Mouse (Mus musculus): ENCODE data around the gene Mei4. TPM values are rescaled to one million over a fixed set of nuclear protein-coding genes. Genes with fewer than 3 reads are reported as not detected.

Mei4 gene
- not detected in 2 replicates for polyA plus RNA-seq (2012; rRNA removed)

DNA sequence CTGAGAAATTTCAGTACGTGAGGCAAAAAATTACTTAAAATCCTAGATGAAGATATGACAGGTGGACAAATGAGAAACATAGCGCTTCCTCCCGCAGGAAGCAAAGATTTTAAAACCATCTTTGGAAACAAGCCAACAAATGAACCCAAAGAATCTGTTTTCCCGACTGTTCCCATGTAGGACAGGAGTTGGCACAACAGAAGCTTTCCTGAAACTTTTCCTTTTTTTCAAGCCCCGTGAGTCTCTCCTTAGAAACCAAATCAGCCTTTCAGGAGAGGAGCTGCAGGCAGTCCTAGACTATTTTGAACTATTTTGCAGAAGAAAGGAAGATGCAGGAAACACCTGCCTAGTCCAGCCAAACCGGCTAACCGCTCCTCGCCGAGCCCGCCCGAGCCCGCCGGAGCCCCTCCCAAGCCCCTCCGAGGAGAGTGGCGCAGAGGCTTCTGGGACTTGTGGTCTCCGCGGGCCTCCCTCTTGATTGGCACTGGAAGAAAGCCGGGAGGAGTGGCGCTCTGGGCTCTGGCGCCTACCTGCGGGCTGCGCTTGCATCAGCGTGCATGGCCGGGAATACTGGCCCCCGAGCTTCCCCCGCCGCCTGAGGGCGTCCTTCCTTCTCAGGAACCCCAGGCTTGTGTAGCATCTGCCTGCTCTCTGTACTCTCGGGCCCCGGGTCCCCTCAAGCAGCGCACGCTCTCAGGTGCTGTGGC lies at the start of gene Mei4:
Mei4 (plus strand) TSS at position 490 of the 707 bp plus-strand sequence.
- WGBS, result 3% methylated on average over 32 of the region's 32 CpGs
- no peak for DNase-seq (ENCODE audit: low read depth, low spot score)

DNA sequence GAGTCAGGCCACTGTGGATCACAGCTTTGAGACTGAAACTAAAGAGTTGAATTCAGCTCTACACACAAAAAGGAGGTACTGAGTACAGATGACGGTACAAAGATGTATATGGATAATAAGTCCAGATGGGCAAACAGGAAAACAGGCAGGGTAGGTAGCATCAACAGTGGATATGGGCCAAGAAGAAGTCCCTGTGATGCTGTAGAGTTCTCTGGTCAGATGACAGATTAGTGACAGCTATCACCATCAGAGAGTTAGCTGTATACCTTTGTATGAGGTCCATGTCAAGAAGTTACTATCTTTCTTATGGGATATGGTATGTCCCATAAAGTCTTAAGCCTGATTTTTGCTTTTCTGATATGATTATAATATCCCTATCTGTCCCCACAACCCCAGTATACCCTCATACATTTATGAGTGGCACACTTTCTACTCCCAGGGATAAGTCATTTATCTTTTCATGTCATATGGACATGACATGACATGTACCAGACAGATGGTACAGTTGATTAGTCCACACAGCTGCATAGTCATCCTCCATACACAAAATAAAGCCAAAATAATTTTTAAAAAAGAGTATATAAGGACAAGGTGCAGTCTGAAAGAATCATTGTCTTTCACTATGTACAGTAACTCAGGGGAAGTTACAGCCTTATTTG lies 43.6 kb upstream of the Mei4 start:
- no peak for DNase-seq (ENCODE audit: low read depth, low spot score)
- WGBS, result 84% methylated on average over 1 of the region's 1 CpGs

DNA sequence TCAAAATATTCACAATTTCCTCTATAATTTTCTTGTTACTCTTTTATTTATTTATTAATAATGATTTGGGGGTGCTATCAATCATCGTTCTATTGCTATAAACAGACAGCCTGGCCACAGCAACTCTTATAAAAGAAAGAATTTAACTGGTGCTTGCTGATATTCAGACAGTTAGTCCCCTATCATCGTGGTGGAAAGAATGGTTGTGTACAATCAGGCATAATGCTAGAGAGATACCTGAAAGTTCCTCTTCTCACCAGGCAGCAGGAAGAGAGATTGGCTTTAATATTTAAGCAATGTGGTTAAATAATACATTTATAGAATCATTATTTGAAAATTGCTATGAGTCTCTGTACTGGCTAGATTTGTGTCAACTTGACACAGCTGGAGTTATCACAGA lies 35.9 kb upstream of the Mei4 start:
- no peak for DNase-seq (ENCODE audit: low read depth, low spot score)
- WGBS, result 80% methylated on average over 2 of the region's 2 CpGs

DNA sequence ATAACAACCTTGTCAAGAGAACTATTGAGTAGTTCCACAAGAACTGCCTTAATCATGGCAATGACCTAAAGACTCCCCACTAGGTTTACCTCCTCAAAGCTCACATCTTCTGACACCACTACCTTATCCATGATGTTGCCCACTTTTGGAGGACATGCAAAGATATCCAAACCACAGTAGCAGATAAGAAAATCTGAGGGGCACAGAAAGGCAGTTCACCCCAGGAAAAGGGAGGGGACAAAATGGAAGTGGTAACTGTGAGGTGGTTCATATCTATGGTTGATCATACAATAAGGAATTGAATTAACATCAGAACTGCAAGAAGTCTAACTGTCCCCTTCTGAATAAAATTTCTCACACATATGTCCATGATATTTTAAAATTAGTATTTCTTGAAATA lies 29.4 kb upstream of the Mei4 start:
- no peak for DNase-seq (ENCODE audit: low read depth, low spot score)

DNA sequence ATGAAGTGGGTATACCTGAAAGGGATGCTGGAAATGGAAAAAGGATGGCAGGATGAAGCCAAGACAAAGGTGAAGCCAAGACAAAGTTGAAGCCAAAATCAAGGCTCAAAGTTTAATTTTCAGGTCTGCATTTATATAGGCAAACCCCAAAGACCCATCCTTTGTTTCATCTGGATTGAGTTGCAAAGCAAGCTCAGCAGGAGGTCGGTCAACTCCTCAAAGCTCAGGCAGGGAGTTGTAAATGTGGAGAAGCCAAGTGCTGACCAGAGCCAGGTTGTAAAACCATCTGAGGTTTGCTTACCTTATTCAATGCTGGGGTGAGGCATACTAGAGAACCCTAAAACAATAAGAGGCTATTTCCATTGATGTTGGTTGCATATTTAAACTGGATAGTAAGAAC lies 4.6 kb upstream of the Mei4 start:
- WGBS, result 19% methylated on average over 1 of the region's 1 CpGs
- DNase-seq (ENCODE audit: low read depth, low spot score), result no peak

DNA sequence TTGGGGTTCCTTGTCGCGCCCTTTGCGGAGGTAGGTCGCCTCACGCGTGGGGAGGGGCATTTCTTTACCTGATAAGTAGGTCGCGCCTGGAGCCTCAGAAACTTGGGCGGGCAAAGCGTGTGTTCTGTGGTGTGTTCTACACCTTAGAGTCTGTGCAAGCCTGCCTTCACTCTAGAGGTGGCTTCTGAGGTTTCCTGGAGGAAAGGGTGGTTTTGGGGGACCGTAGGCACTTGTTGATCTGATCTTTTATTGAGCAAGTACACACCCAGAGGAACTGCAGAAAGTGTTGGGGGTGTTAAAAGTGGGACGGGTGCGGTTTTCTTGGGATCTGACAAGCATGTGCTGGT lies 391 bp downstream of the Mei4 start:
- 11% methylated on average over 13 of the region's 13 CpGs for WGBS
- DNase-seq (ENCODE audit: low read depth, low spot score), result no peak

DNA sequence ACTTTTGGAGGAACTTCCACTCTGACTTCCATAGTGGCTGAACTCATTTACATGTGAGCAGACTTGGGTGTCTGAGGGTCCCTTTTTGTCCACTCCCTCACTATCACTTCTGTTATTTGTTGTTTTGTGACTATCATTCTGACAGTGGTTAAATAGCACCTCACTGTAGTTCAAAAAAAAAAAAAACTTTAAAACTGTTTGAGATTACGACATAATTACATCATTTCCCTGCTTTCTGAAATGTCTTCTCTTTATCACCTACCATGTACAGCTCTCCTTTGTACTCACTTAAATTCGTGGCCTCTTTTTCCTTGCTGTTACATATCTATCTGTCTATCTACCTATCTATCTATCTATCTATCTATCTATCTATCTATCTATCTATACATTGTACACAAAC lies 2.6 kb downstream of the Mei4 start:
- no peak for DNase-seq (ENCODE audit: low read depth, low spot score)
- WGBS, result 52% methylated on average over 2 of the region's 2 CpGs

DNA sequence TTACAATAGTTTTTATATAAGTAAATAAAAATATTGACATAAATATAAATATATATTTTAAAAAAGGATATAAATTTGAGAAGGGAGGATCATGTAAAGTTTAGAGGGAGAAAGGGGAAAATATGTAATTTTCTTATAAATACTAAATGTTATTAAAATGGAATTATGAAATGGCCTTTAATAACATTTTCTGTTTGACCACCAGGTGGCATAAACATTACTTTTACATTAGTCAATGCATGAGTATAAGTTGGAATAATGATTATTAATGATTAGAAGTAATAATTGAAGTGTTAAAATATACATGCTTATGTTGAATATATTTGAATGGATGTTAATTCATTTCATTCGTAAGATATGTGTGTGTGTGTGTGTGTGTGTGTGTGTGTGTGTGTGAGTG lies 58.0 kb downstream of the Mei4 start:
- WGBS, result 82% methylated on average over 1 of the region's 1 CpGs
- DNase-seq (ENCODE audit: low read depth, low spot score), result no peak

DNA sequence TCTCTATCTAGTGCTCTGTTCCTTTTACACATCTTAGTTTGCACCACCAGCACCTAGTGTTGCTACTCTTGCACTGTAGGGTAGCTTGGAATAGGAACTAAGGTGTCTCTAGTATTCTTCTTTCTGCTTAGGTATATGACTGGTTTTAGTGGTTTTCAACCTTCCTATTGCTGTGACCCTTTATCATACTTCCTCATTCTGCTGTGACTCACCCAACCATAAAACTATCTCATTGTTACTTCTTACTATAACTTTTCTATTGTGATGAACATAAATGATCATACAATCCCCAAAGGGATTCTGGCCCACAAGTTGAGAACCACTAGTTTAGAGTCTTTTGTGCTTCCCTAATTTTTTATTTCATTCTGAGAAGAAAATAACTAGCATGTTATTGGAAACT lies 61.3 kb downstream of the Mei4 start:
- no peak for DNase-seq (ENCODE audit: low read depth, low spot score)

DNA sequence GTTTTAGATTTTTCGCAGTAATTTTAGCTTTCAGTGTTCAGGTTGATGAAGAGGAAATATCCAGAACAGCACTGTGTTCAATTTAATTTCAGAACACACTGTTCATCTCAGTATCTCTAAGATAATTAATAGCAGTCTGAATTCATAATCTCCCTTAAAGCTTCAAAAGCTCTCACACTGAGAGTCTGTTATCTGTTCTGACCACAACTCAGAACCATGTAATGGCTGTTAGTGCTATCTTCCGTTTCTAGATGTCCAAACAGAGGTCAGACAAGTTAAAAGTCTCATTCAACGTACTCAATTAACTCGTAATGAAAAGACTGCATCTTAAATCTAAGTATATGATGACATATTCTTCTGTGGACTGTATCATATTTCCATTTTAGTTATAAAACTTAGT lies 77.1 kb downstream of the Mei4 start:
- DNase-seq (ENCODE audit: low read depth, low spot score), result no peak
- WGBS, result 78% methylated on average over 4 of the region's 4 CpGs

DNA sequence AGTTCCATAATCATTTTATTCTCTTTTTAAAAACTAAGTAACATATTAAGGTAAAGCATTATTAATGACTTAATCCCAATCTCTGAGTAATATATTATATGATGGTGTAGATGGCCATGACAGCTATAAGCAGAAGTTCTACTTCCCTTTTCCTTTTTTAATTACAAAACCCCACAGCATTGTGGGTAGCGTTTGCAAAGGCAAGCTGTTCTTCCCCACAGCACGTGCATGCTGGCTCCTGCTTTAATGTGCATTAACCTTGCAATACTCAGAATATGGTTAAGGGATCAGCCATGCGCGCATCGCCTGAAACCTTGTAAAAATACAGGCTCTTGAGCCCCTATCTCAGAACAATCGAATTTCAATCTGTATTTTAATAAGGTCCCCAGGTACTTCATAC lies 82.2 kb downstream of the Mei4 start:
- WGBS, result 81% methylated on average over 6 of the region's 6 CpGs

DNA sequence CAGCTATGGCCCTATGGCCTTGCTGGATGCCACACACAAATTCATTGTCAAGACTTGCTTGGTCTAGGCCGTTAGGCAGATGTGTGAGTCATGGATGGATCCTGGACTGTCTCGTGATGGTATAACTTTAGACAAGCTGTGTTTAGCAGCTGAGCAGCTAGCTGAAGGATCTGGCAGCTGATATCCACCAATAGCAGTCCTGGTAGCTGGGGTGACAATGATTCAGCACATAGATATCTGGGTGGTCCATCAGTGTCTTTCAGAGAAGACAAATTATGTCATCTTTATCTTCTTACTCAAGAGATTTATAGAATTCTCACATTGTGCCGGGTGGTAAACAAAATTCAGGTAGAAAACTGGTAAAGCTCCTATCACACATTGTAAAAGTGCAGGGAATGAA lies 93.4 kb downstream of the Mei4 start:
- 60% methylated on average over 3 of the region's 3 CpGs for whole genome bisulfite sequencing

More for the DNA sequence above, 82.2 kb downstream of the Mei4 start:
- no peak for DNase-seq (ENCODE audit: low read depth, low spot score)

DNA sequence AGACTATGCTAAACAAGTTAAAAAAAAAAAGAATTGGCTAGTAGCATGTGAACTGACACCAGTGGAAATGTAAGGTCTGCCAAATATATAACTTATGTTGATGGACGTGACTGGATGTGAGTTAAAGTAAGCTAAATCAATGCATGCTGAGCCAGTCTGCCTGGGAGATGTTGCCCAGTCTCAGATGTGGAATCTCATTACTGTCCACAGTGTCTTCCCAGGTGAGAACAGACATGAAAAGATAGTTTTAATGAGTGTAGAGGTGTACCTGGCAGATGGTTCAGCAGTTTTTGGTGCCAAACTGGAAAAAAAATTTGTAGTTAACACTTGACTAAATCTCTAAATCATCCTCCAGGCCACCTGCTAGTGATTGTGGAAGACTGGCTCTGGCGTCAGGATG lies 94.4 kb downstream of the Mei4 start:
- no peak for DNase-seq (ENCODE audit: low read depth, low spot score)
- 68% methylated on average over 2 of the region's 2 CpGs for WGBS

More for the DNA sequence above, 93.4 kb downstream of the Mei4 start:
- DNase-seq (ENCODE audit: low read depth, low spot score), result no peak

DNA sequence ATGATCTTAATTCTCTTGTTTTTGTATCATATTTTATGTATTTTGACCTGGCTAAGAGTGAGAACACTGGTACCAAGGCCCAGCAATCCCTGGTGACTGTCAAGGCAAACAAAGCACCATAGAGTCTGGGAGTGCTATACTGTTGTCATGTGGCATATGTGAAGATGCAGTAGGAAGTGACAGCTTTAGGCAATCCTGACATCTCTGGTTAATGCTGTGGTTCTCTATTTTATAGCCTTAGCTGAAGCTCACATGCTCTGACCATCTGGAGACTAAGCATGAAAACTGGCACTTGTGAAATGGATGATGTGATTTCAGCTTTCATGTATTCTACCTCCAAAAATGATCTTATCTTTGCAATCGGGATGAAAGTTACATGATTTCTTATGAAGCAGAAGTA lies 103.3 kb downstream of the Mei4 start:
- no peak for DNase-seq (ENCODE audit: low read depth, low spot score)
- WGBS, result 81% methylated on average over 1 of the region's 1 CpGs

DNA sequence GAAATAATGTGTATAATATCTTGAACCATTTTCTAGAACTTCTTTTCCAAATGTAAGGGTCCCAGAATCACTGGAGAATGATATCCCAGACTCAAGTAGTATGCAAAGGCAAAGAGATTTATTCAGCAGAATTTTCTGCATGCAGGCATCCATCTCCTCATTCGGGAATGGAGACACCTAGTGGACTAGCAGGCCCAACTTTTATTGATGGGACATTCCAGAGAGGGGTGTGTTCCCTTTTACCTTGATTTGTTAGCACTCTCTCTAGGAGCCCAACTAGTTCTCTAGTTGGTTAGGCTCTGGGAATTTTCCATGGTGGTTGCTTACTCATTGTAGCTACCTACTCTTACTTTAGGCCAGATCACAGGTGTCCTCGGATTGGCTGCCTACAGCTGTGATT lies 105.5 kb downstream of the Mei4 start:
- WGBS, result 40% methylated on average over 2 of the region's 2 CpGs
- DNase-seq (ENCODE audit: low read depth, low spot score), result no peak

DNA sequence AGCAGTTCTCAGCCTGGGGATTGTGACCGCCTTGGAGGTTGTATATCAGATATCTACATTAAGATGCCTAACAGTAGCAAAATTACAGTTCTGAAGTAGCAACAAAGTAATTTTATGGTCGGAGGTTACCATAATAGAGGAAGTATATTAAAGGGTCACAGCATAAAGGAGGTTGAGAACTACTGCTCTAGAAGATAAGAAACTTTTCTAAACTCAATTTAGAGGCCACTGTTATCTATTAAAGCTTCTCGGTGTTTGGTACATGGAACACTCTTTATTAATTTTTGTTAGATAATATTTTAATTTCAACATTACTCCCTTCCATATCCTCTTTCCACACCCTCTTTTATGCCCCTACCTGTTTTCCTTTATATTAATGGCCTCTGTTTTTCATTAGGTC lies 119.0 kb downstream of the Mei4 start:
- DNase-seq (ENCODE audit: low read depth, low spot score), result no peak
- WGBS, result 91% methylated on average over 3 of the region's 3 CpGs

DNA sequence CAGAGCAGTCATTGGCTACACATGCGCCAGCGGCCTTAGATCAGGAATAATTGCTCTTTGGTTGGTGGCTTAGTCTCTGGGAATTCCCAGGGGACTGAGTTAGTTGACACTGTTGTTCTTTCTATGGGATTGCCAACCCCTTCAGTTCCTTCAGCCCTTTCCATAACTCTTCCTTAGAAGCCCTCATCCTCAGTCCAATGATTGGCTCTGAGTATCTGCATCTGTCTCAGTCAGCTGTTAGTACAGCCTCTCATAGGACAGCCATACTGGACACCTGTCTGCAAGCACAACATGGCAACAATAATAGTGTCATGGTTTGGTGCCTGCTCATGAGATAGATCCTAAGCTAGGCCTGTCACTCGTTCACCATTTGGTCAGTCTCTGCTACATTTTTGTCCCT lies 149.5 kb downstream of the Mei4 start:
- 69% methylated on average over 3 of the region's 3 CpGs for WGBS
- DNase-seq (ENCODE audit: low read depth, low spot score), result no peak

DNA sequence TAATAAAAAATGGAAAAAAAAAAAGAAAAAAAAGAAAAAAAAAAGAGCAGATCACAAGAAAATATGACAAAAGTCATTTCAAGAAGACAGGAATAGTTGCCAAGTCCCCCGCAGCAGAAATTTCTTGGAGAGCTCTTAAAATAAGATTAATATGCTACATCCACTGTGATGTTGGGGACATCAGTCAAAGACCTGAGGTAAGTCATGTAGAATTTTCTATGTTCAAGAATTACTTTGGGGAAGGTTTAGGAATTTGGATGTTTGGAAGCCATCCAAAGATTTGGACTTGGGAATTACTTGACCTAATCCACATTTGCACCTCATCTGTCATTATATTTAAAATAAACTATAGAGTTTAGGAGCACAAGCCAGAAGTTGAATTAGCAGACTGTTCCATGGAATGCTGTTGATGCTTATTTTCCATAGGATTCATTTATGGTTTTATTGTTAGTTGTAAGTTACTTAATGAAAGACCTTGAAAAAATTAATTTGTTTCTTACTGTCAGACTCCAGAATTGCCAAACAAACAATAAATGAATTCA lies 179.1 kb downstream of the Mei4 start:
- WGBS, result 89% methylated on average over 1 of the region's 1 CpGs
- DNase-seq (ENCODE audit: low read depth, low spot score), result no peak

DNA sequence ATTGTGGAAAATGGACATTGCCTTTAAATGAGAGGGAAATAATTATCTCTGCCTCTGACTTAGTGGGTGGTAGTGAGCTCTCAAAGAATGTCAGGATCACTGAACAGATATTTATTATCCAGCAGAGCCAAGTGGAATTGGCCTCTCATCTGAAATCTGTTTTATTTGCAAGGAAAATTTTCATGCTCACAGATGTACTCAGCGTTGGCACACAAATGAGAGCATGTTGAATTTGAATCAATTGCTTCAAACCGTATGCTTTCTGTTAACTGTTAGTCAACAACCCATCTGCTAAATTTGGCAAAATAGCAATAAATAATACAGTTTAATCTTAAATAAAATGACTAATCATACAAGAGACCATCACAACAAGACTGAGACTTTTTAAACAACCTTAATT lies 181.0 kb downstream of the Mei4 start:
- no peak for DNase-seq (ENCODE audit: low read depth, low spot score)
- 73% methylated on average over 2 of the region's 2 CpGs for WGBS

DNA sequence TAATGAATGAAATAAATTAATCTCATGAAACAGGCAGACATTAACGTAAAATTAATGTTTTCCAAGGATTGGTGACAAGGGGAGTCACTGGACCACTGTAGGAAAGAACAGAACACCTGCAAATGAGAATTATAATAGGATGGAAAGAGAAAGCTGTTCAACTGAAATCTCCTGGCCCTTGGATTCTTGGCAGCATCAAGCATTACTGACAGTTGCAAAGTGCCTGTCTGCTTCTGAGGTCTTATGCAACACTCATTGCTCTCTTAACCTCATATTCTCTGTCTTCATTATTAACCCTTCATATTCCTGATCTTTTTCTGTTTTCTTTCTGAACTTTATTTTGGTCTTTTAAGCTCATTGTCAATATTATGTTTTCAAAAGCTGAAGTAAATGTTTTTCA lies 210.4 kb downstream of the Mei4 start:
- no peak for DNase-seq (ENCODE audit: low read depth, low spot score)
- 43% methylated on average over 1 of the region's 1 CpGs for WGBS

DNA sequence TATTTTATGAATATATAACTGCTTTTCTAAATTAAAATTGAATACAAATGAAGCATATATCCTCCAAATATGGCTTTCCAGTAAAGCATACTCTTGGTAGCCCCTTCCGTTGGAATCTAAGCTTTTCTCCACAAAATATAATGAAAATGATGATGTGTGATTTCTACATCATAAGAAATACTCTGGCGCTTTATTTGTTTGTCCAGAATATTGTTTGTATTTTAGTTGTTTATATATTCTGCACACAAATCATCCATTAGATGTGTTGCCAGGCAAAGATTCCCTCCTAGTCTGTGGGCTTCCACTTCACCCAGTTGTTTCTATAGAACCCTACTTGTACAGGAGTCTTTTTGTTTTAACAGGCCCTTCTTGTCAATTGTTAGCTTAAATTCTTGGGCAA lies 211.8 kb downstream of the Mei4 start:
- WGBS, result 81% methylated on average over 2 of the region's 2 CpGs
- DNase-seq (ENCODE audit: low read depth, low spot score), result no peak

DNA sequence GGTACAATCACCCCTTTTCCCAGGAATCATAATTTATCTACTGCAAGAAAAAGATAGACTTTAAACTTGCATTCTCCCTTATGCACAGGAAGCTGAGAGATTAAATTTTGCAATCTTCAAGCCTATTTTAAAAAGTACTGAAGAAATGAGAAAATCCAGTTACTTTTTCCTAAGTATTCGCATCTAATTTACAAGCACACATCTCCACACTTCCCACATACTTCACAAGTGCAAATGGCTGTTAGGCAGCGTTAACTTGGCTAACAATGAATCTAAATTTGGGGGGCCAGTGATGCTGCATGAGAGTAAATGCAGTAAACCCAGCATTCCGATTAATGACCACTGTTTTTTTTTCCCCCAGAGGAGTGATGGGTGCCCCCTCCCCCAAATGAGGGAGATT lies 232.9 kb downstream of the Mei4 start:
- no peak for DNase-seq (ENCODE audit: low read depth, low spot score)
- 67% methylated on average over 3 of the region's 3 CpGs for WGBS
